Mouse (Mus musculus) embryonic stem cell, embryonic (primary cell): Measurements from ENCODE around the gene Kirrel3.

ENCODE experiments used
- CTCF ChIA-PET, 4 experiments: fragments of 300-600 bp in 2 of 4; fragments of 350-600 bp in 2 of 4; sonication (Branson Sonifier 250); formaldehyde crosslinking; loops; one replicate each; lab custom pipeline; 2022; ENCODE audit warnings: inconsistent platforms in 2 of 4; lab: Charles Lee
- POLR2A ChIA-PET, 4 experiments: fragments of 300-600 bp in 2 of 4; fragments of 350-600 bp in 2 of 4; sonication (Branson Sonifier 250); formaldehyde crosslinking; loops; one replicate each; lab custom pipeline; 2022; ENCODE audit warnings: antibody characterized with exemption in 4 of 4, inconsistent platforms in 1 of 4; lab: Charles Lee

The Kirrel3 gene

DNA sequence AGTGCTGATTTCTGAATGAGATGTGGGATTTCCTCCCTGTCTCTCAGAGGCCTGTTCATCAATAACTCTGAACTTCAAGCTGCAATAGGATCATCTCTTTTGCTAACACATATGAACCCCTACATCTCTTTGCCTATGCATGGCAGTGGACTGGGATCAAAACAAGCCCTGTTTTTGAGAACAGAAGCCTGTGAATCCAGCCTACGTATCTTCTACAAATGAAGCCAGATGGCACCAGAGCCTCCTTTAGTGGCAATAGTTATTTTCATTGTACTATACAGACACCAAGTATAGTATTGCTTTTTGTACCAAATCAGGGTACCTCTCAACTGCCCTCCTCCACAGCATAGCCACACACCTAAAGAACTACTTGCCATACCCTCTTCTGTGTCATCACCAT lies 94.4 kb downstream of the Kirrel3 start:
- CTCF ChIA-PET = no interaction called here
- POLR2A ChIA-PET = no interaction called here

DNA sequence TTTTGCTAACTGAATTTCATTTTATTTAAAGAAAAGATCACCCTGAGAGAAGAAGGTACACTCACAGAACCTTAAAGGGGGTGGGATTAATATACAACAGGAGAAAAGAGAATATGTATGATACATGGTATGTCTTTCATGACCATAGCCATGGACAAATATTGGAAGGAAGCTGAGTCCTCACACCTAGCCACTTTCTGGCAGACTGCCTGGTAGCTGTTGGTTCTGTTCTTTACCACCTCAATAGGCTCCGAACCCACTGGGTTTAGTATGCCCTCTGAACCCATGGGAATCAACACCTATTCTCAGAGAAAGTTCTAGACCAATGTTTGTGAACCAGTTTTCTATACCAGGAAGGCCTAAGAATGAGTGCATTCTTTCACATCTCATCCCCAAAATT lies 96.8 kb downstream of the Kirrel3 start:
- ChIA-PET POLR2A (no interaction called here), CTCF (no interaction called here)

DNA sequence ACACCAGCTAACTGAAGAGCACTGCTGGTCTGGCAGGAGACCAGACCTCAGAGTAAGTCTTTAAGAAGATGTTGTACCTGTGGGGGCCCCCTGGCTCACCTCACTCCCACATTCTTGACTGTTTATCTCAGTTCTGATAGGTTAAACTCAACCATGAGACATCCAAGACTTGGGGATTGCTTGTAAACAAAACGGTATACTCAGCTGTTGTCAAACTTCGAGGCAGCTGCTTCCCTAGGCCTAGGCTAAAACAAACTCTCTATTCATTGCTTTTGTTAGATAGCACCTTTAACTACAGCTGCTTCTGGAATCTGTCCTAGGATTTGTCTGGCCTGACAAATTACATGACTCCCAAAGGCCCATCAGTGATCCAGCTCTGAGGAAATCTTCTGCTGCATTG lies 99.8 kb downstream of the Kirrel3 start:
- CTCF ChIA-PET = interaction anchor here in 1 of 4 experiments (0.6 kb wide), 2 partner anchors 362 to 380 kb away, joined by 3 read pairs; no protein-coding TSS in a partner anchor
- POLR2A ChIA-PET = interaction anchor here in 1 of 4 experiments (1.2 kb wide), 1 partner anchor 24 kb away, joined by 3 read pairs; no protein-coding TSS in a partner anchor

DNA sequence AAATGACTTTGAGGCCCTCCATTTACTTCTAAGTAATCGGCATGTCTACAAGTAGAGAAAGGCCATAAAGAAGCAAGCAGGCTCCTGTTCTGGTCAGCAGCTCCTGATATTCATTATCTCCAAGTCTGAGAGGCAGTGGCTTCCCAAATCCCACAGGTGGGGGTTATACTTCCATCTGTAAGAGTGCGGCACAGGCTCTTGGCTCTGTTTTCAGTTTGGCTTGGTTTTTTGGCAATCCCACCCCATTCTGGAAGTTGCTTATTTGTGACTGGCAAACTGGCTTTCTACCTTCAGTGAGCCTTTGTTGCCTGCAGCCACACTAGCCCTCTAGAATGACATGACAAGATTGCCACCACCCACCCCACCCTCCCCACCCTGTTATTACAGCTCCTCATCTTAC lies 100.4 kb downstream of the Kirrel3 start:
- ChIA-PET POLR2A (interaction anchor here in 1 of 4 experiments (0.6 to 1.2 kb wide), 2 partner anchors 25 to 560 kb away, joined by 3 read pairs; no protein-coding TSS in a partner anchor), CTCF (interaction anchor here in 1 of 4 experiments (0.6 kb wide), 1 partner anchor 169 kb away, joined by 4 read pairs; no protein-coding TSS in a partner anchor)

DNA sequence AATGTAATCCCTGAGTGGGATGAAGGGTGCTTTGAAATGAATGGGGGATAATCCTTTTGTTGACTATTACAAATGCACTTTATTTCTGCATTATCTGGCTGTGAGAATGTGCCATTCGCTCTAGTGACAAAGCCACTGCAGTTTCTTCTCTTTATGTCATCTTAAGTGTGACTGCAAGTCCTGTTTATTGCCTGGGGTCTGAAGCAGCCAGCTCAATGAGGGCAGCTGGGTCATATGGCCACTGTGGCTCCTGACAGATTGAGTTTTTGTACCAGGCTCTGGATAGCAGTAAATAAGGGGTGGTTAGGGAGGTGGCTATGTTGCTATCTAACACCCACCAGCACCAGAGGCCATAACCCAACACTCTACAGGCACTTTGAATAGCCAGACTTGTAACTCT lies 104.1 kb downstream of the Kirrel3 start:
- ChIA-PET CTCF (no interaction called here), POLR2A (no interaction called here)

DNA sequence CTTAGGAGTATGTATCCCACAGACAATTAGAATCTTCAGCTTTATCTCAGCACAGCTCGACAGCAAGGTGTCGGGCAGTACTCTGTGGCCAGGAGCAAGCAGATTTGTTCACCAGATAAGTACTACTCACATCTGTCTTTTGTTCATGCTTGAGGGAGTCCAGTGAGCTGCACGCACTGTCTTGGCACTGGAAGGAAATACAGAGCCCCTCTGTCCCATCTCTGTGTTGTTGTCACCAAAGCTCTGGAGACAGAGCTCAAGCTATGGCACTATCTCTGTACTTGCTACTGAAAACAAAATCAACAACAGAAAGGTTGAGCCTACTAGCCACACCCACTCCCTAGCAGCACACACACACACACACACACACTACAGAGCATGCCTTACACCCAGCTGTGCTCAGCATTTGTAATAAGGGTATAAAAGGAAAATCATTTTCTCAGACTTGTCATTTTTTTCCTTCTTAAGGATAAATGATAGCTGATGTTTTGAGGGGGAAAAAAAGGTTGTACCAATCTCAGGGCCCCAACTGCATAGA lies 106.4 kb downstream of the Kirrel3 start:
- ChIA-PET CTCF (interaction anchor here in 2 of 4 experiments (0.5 to 0.6 kb wide), 2 partner anchors 208 to 209 kb away, joined by 3 to 7 read pairs; no protein-coding TSS in a partner anchor), POLR2A (no interaction called here)

DNA sequence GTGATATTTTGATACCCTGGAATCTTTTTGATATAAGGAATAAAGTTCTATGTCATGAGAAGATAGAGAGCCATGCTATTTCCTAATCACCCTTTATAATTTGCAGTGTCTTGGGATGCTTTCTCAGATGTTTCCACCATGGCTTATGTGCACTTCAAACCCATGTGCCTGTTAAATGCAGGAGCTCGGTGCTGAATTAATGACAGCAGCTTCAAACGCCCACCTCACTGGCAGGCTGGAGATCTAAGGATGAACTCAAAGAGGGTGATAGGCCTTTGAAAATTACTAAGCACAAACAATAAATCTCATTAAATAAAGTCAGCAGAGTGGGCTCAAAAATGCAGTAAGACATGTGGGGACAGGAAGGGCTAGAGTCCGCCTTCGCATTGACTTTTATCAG lies 108.2 kb downstream of the Kirrel3 start:
- CTCF ChIA-PET = interaction anchor here in 1 of 4 experiments (0.6 kb wide), 1 partner anchor 19 kb away, joined by 3 read pairs; no protein-coding TSS in a partner anchor
- POLR2A ChIA-PET = no interaction called here

DNA sequence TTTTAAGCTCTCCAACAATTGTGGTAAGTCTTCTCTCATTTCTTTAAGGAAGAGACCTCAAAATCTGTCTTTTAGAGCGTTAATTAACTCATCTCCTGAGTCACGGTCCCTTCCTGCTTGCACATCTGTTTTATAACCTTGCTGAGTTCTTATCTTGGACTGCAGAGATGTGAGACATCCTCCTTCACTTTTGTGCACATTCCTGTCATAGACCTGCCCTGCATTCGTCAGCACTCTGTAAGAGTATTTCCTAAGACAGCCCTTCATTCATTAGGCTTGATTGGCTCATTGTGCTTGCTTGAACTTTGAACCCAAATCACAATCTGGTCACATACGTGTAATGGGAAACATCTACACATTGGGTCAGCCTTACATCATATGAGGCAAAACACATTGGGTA lies 114.6 kb downstream of the Kirrel3 start:
- ChIA-PET CTCF (no interaction called here), POLR2A (no interaction called here)

DNA sequence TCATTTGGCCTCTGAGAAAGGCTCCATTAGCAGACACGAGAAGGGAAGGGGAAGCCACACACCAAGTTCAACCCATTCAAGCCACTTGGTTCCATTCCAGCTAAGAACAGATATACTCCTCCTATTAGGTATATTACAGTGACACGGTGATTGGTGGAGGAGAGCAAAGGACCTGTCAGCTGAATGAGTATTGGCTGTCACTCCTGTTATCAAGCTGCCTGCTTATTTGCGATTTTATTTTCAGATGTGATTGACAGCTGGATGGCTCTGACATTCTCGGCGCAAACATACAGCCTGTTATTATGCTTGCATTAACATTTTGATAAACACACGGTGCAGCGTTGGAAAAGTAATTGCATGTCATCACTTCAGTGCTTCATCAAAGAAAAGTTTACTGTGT lies 118.1 kb downstream of the Kirrel3 start:
- CTCF ChIA-PET = no interaction called here
- POLR2A ChIA-PET = interaction anchor here in 1 of 4 experiments (1.0 kb wide), 1 partner anchor 11 kb away, joined by 3 read pairs; no protein-coding TSS in a partner anchor

DNA sequence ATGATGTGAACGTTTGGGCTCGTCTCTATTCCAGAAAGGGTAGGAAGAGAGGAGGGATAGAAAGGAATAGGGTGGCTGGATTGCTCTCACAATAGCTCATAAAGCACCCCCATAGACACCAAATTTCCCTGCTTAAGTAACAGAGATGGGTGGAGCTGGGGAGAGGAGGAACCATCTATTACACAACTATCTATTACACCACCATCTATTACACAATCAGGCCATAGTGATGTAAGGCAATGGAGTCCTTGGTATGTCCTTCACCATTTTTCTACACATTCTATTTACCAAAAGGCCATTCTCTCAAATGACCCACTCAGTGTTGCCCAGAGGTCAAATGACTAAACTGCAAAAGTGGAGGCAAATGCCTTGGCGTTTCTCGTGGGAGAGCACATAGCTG lies 119.2 kb downstream of the Kirrel3 start:
- POLR2A ChIA-PET = no interaction called here

DNA sequence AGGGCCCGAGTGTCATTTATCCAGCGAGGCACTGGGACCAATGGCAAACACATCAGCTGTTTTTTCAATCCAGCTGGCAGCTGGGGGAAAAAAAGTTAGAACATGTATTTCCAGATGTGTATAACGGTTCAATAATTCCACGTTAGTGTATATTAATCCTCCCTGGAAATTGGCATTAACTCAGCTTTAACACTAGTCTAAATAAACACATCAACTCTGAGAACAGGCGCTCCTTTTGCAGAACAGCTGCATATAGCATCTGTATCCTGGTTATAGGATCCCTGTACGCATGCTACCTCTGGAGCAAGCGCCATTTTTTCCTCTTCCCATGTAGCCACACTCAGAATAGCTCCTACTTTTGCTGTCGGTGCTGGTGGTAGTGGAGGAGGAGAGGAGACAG lies 119.8 kb downstream of the Kirrel3 start:
- ChIA-PET POLR2A (no interaction called here), CTCF (no interaction called here)

More for the DNA sequence above, 119.2 kb downstream of the Kirrel3 start:
- CTCF ChIA-PET = no interaction called here

DNA sequence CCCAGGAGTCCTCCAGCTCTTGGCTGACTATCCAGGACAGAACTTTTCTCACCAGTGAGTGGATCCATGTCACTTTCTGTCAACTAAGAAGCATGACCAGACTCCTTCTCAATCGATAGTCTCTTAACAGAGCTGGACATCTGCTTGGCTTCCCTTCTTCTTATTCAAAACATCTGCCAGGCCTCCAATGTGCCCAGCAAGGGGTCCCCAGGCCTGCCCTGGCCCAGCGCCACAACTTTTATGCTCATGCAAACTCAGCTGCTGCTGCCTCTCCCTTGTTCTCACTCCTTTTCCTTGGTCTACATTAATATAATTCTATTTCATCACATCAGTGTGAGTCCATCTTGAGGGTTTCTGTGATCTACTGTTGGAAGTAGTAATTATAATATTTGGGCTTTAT lies 122.3 kb downstream of the Kirrel3 start:
- POLR2A ChIA-PET = no interaction called here
- CTCF ChIA-PET = no interaction called here

DNA sequence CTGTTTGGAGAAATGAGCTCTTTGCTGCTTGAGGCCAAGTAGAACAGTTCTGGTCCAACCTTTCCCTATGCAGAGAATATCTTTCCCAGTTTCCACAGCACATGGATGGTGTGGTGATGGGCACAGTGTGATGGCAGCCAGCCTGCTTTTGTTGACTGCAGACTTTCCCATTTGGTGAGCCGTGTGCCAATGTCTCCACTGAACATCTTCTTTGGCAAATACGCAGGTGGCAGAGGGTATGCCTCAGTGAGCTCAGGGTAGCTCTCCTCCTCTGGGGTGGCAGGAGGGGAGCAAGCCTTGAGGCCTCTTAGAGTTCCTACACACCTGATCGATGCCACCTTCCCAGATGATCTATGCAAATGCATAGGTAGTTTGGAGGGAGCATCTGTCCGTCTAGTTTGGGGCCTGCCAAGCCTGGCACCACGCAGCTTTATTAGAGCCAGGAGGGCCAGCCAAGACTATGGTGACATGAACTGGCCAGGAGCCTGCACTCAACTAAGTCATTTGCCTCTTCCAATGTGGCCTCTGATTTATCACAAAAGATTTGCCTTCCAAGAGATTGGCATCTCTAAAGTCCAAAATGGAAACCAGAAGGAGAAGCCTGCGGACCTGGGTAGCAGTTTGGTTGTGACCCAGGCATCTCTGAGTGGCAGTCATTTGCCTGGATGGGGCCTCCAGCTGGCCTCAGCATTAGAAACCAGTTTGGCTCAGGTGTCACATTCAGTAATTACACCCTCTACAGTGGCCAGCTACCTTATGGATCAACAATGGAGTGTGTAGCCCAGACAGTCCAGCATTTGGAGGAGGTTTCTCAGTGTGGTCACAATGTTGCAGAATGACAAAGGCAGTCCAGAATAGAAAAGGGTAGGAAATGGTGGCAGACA lies 127.4 kb downstream of the Kirrel3 start:
- ChIA-PET CTCF (interaction anchor here in 1 of 4 experiments (0.8 kb wide), 1 partner anchor 19 kb away, joined by 3 read pairs; no protein-coding TSS in a partner anchor), POLR2A (no interaction called here)

DNA sequence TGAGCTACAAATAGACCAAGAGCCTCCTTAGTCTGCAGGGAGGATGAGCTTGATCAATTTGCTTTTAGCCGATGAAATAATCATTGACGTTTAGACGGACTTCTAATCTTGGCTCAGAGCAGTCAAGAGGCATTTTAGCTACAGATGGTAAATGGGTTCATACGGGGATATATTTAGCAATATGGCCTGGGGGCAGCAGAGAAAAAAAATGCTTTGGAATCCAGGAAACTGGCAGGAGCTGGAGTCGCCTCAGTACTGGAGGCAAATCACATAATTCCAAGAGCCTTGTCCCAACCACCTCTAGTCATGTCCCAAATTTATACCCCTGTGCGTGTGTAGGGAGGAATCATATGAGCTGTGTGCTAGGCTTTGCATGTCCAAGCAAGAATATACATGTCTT lies 132.4 kb downstream of the Kirrel3 start:
- CTCF ChIA-PET = no interaction called here
- POLR2A ChIA-PET = interaction anchor here in 1 of 4 experiments (0.7 kb wide), 1 partner anchor 192 kb away, joined by 3 read pairs; no protein-coding TSS in a partner anchor

DNA sequence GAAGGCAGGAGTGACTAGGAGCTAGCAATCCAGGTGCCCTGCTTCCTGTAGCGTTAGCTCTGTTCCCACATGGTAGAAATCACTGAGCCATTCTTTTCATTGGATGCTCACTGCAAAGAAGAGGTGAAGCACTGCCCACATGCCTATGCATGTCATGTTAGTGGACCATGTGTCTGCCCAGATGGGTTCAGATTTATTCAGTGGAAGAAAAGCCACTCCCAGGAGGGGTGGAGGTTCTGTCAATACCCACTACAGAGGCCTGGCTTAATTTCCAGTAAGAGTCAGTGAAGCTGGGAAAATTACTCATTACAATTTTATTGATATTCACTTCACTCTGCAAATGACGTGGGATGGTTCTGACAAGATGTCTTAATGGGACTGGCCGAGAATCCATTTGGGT lies 134.2 kb downstream of the Kirrel3 start:
- POLR2A ChIA-PET = no interaction called here
- CTCF ChIA-PET = no interaction called here

DNA sequence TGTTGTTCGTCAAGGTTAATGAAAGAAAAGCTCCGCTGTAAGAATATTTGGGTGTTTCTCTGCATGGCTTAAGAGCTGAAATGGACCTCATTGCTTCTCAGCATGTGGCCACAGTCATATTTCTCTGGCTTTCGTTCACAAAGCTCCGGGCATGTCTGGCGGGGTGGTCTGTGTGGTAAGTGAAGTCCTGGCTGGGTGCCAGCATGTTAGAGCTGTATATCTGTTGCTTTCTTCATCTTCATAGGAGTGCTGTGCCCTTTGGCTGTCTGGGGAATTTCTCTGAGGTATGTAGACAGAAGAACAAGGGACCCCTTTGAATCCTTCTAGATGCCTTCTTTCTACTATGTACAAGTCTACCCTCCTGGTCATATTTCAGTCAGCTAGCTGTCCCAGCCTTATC lies 137.8 kb downstream of the Kirrel3 start:
- POLR2A ChIA-PET = no interaction called here
- CTCF ChIA-PET = no interaction called here

DNA sequence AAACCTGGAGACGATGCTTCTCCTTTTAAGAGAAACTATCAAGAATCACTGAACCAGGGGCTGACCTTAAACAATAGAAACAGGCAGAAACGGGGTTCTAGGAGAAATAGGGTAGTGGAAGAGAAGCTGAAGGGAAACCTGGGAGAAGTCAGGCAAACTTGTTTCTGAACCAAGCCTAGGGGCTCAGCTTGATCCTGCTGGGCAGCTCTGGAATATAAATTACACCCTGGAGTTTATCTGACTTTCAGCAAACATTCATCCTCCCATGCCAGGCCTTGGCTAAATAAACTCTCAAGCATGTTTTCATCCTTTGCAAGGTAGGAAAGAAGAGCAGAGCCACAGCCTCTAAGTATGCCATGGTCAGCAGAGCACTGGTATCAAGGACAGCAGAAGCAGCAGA lies 138.3 kb downstream of the Kirrel3 start:
- CTCF ChIA-PET = no interaction called here
- POLR2A ChIA-PET = no interaction called here

DNA sequence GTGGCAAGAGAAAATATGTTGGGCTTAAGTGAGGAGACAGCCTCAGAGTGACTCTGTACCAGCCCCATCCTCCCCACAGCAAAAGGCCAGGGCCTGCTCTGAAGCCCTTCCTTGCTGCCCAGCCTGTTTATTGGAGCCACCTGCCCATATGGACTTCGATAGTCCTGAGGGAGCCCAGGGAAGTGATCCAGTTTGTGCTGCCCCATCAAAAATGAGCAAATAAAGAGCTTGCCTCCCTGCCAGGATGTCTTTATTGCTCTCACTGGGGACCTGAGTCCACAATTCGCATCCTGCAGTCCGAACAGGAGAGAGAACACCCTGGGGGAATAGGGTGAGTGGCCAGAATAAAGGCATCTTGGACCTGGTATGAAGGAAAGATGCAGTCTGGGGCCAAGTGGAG lies 143.1 kb downstream of the Kirrel3 start:
- ChIA-PET CTCF (no interaction called here), POLR2A (no interaction called here)

DNA sequence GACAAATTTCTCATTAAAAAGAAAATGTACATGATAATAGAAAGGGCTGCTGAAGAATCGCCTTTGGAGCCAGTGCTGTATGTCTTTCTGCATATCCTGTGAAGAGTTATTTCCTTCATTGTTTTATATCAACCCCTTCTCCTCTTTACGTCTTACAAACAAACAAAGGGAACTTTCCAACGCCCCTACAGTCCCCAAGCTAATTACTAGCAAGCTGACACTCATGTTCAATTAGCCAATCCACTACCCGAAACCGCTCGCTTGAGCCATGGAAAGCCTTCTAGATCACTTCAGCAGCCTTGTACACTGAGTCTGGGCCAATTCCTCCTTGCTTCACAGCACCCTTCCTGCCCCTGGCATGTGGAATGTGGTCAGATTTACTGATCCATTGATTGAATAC lies 150.0 kb downstream of the Kirrel3 start:
- CTCF ChIA-PET = no interaction called here
- POLR2A ChIA-PET = interaction anchor here in 2 of 4 experiments (0.6 kb wide), 2 partner anchors 14 to 100 kb away, joined by 3 read pairs; no protein-coding TSS in a partner anchor

DNA sequence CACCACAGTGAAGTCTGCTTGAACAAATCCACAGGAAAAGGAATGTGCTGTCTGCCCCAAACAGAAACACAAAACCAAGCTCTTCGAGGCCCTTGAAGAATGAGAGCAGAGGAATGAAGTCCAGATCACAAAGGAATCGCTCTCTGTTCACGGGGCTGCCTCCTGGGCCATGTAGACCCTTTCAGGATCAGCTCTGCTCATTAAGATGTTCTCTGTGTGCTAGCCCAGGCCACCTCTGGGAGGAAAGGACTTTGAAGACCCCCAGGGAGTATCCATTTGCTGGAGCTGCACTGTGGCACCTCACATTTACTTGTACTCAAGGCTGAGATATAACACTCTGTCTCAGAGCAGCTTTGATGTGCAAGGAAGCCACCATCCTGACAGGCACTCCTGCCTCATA lies 158.2 kb downstream of the Kirrel3 start:
- ChIA-PET CTCF (interaction anchor here in 1 of 4 experiments (1.5 kb wide), 1 partner anchor 17 kb away, joined by 5 read pairs; no protein-coding TSS in a partner anchor), POLR2A (interaction anchor here in 1 of 4 experiments (0.6 kb wide), 1 partner anchor 83 kb away, joined by 3 read pairs; no protein-coding TSS in a partner anchor)
